Mouse (Mus musculus): ENCODE data around the gene Hpcal1.

Hpcal1 gene

GRCm38 (mm10) chr12:17791111-17791510 lies 100.5 kb downstream of the Hpcal1 start:
- peak; percentile 64 for DNase-seq

GRCm38 (mm10) chr12:17792756-17793155 lies 102.1 kb downstream of the Hpcal1 start:
- peak; percentile 55 for DNase-seq

- DNase-seq = peak; percentile 83
Measured at GRCm38 (mm10) chr12:17795660-17796278, 105.1 kb downstream of the Hpcal1 start.

- DNase-seq = peak; percentile 80
Measured at GRCm38 (mm10) chr12:17798261-17798660, 107.6 kb downstream of the Hpcal1 start.

GRCm38 (mm10) chr12:17808542-17808941 lies 117.9 kb downstream of the Hpcal1 start:
- peak; percentile 90 for DNase-seq

- peak; percentile 29 for DNase-seq
Measured at GRCm38 (mm10) chr12:17835279-17835678, 144.6 kb downstream of the Hpcal1 start.

All from heart, adult 11 months (tissue).